Mouse (Mus musculus) spleen, postnatal 14 days (tissue): ENCODE measurements around the gene Dlgap4.

Experiments used
- DNase-seq, 2 experiments: peaks; one replicate each; pipeline ENCODE4 v3.0.0; 2021 to 2022; ENCODE audit warnings: low spot score in 2 of 2

Gene Dlgap4

DNA sequence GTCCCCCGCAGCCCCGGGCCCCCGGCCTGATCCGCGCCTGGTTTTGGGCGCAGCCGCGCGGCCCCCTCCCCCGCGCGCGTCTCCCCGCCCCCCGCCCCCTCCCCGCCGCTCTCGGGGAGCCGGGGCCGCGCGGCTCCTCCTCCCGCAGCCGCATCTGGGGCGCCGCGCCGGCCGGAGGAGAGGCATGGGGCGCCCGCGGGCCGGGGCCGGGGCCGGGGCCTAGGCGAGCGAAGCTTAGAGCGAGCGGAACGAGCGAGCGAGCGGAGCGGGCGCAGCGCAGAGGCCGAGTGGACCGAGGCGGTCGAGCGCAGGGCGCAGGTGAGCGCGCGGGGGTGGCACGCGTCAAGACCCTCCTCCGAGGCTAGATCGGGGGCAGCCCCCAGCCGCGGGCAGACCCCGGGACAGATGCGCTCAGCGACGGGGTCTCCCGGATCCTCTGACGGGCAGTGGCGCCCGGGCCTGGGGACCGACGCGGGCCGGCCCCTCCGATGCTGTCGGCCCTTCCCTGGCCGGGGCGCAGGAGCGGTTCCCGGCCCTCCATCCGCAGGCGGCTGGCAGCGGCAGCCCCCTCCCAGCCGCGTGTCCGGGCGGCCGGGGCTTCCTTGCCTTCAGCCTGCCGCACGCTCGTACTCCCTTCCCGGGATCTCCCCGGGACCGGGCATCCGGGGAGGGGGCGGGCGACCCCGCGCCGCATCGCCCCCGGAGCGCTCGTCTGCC is at the start of gene Dlgap4:
Dlgap4 (plus strand) TSS at position 165 of the 717 bp plus-strand sequence.
- no peak for DNase-seq

DNA sequence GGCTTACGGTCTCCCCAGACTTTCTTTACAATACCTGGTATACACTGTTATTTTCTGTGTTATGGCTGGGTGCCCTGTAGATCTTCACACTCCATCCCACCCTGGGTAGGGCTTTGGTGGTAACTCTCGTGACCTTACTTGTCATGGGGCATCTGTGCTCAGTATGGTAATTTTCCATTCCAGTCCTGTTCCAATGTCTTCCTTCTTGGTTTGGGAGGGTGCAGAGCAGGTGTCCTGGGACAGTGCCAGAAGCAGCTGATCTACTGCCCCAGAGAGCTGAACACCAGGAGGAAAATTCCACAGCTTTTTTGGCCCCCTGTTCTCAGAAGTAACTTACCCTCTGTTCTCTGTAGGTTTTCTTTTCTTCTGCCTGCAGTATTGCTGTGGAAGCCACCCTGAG is 47.0 kb upstream of the Dlgap4 start:
- no peak for DNase-seq

DNA sequence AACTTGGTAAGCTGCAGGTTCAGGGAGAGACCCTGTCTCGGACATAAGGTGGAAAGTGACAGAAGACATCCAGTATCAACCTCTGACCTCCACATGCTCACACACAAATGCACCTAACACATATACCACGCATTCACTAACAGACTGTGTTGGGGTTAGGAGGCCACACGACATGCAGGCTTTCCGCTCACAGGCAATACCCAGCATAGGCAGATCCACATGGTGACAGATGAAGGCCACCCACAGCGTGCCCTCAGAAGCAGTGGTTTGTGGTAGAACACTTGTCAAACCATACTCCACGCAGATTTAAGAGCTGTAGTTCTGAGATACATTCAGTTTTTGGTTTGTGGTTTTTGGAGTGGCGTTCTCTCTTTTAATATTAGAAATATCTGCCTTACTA is 44.9 kb upstream of the Dlgap4 start:
- DNase-seq, result no peak

DNA sequence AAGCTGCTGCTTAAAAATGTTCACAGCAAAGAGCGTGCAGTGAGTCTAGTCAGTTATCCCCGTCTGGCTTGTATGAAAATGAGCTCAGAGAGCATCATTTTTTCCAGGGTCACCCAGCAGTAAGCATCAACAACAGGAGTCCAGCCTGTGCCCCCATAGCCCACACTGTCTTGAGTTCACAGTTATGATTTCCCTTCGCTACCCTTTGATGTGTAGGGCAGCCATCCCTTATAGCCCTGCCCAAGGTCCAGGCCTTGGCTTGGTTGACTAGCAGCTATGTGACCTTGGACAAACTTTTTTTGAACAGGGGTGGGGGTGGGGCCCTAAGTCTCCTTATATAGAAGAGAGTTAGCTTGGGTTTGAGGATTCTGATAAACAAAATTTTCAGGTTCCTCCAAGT is 44.2 kb upstream of the Dlgap4 start:
- no peak for DNase-seq

DNA sequence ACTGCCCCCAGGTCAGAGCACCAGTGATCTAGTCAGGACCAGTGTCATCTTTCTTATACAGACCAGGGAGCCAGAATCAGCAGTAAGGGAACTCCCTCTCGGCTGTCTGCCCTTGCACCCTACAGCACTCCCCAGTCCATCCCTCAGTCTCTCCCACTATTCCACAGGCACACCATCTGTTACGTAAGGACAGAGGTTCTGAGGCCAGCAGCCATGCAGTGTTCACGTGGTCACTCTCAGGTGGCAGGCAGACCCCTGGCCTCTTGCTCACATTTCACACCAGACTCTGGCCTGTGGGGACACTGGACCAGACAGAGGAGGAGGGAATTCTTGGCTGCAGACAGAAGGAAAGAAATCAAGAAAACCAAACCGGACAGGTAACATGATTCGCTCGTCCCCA is 42.0 kb upstream of the Dlgap4 start:
- no peak for DNase-seq

DNA sequence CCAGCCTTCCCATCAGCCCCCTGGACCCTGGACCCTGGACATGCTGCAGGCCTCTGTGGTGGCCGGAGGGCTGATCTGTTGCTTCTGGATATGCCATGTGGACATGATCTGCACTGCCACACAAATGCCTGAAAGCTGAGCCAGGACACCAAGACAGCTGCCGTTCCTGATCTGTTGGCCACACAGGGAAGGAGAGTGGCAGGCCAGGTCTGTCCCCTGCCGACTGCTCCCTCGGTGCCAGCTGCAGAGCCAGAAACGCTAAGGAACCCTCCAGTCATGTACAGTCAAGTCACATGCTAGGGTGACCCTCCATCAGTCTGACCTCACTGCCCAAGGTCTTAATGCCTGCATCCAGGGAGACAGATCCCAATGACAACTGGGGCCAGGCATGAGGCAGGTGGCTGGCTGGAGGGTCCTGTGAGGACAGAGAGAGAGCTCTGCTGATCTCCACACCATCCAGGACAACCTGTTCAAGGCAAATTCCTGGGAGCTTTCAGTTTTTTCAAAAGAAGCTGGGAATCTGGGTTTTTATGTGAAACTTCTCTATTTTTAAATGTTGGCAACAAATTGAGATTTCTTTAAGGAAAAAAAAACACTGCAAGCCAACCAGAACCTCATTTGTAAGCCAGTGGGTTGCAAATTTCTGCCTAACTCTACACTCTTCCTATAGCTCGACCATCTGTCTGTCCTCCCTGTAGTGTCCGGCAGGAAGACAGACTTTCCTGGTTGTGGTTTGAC is 36.5 kb upstream of the Dlgap4 start:
- DNase-seq, result no peak

DNA sequence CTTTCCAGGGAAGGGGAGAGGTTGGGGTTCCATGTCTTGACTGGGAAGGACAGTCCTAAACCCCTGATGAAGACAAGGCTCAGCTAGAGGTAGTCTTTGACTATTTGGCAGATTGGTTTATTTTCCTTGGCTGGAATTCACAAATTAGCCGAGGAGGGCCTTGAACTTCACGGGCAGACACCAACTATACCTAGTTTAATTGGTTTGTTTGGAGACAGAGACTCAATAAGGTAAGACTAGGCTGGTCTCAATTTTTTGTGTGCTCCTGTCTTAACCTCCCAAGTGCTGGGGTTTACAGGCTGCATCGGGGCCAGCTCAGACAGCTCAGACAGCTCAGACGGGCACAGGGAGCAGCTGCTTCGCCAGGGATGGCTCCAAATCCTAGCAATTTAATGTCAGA is 33.0 kb upstream of the Dlgap4 start:
- no peak for DNase-seq

DNA sequence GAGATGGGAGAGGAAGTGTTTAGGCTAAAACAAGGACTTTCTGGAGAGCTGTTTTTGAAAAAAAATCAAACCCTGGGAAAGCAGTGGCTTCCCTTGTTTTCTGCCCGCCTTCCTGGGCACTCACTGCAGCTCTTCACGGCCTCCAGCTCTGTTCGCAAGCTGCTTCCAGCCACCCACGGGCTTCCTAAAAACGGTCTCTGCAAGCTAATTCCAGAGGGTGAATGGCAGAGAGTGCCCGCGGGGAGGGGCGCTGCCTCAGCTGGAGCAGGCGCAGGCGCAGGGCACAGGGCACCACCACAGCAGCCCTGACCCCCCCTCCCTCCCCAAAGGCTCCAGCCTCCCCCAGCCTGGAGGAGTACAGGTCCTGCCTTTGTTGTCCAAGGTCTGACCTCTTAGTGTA is 32.3 kb upstream of the Dlgap4 start:
- DNase-seq, result no peak

DNA sequence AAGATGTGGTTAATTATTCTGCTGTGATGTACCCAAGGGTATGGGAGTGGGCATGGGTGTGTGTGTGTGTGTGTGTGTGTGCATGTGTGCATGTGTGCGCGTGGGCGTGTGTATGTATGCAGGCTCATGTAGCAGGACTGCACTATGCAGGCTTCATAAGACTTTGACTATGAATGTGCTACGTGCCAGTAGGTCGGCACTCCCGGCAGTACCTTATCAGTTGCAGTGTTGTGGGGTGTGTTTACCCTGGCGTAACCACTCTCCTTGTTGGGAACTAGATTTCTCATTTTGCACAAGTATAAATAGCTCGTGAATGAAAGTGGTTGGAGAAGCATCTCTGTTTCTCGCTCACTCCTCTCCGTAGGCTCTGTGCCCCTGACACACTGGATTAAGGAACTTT is 30.6 kb upstream of the Dlgap4 start:
- DNase-seq, result no peak

DNA sequence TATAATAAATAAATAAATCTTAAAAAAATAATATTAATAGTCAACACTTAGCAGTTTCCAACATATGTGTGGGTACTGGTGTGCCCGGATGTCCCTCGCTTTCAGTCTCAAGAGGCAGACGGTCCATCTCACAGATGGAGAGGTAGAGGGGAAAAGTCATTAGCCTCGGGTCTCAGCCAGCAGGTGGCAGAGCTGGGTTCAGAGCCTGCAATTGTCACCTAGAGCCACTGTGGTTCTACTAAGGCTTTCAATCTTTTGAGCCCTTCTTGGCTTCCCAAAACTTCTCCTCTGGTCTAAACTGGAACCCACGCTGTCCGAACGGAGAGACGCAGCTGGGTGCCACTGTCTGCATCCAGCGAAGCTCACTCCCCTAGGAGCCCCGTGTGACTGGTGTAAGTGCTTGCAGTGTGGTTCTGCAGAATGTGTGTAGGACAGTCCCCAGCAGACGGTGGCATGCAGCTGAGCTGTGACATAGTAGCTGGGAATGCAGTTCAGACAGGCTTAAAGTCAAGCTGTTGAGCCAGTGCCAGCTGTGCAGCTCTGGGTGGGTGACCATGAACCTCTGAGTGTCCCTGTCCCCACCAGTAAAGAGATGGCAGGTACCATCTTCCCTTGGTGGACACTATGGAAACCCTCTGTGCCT is 29.2 kb upstream of the Dlgap4 start:
- no peak for DNase-seq

DNA sequence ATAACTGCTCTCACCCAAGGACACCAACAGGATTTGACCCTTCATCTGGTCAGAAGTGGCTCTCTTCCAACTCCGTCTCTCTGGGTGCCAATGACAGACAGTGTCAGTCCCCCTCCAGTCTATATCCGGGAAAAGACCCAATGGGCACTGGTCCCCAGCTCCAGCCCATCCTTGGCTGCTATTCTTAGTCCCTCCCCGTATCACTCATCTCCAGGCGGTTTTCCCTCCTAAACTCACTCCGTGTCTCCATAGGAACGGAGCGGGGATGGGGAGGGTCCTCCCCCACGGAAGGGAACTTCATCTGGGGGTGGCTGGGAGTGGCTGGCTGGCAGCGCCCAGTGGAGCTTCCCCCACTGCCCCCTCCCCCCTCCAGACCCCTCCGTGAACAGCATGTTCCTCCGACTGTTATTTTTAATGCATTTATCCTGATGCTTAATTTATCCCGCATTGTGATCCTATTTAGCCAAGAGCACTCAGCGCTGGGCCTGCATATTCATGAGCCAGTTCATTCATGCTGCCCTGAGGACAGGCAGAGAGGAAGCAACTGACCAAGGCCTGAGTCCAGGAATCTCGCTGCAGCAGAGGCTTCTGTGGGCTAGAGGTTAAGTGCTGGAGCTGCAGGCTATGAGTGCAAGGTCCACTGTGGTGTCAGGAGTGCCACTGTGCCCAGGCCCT is 28.6 kb upstream of the Dlgap4 start:
- DNase-seq, result no peak

DNA sequence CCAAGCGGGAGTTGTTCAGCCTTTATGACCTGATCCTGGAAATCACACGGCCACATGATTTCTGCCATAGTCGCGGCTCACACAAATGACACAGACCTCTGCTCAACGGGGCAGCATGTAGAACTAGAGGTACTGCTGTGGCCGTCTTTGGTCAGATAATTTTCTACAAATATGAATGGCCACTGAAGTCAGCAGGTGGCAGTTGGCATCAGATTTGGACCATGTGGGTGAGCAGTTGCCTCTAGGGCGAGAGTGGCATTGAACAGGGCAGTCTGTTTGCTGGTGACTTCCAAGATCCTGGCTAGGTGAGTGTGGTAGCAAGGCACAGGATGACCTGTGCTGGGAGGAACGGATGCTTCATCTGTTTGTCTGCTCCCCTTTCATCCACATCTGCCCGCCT is 24.0 kb upstream of the Dlgap4 start:
- DNase-seq, result no peak

DNA sequence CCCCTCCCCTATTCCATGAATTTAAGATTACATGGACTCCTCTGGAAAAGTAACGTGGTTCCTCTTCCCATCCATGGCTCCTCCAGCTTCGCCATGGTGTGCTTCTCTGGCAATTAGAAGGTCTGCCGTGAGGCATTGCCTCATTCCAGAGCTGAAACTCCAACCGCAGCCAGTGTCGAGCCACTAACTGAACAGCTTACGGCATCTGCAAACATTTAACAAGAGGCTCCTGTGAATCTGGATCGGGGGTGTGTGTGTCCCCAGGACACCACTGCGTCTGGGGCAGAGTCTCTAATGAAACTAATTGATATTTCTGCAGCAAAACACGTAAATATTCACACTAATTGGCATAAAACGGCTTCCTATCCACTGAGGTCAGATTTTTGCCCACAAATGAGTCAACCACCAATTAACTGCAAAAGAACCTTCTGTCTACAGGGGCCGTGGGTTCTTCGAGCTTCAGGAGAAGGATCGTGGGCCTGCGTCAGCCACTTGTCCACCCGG is 18.5 kb upstream of the Dlgap4 start:
- DNase-seq, result no peak

DNA sequence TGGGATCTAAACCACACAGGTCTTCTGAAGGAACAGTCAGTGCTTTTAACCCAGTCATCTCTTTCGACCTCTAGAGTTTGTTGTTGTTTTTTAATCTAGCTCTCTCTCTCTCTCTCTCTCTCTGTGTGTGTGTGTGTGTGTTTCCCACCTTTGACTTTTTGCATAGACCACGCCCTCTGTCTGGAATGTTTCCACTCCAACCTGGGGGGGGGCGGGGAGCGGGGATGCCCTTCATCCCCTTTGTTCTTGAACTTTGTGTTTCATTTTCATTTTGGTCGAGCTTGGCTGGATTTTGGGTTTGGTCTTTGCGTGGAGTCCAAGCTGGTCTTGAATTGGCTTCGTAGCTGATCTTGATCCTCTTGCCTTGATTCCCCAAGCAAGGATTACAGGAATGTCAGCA is 10.9 kb upstream of the Dlgap4 start:
- no peak for DNase-seq

DNA sequence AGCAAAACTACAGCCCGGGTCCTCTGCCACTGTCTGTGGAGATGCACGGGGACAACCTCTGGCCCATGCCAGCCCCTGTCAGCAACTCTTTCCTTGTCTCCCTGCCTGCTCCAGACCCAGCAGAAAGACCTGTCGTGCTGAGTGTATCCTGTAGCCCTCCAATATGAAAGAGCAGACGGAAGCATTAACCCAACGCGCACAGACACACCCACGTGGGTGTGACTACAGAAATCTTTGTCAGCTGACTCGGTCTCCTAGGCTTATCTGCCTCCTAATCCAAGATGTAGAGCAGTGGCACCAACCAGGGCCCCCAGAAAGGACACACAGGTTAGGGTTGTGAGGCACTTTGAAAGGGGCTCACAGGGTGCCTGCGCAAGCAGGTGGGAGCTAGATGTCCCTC is 9.8 kb upstream of the Dlgap4 start:
- no peak for DNase-seq

DNA sequence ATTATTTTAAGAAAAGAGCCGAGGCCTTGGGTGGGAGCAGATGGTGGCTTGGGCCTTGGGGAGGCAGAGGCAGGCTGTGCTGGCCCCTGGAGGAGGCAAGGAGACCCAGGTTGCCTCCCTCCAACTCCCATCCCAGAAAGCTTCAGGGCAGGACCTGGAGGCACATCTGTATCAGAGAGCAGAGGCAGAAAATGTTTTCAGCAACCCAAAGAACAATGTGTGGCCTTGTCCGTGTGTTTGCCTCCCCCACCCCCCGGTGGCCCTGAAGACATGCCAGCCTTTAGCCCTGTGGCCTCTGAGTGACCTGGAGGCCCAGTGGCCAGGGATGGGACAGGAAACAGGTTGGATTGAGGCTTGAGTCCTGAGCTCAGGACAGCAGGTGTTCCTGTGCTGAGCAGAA is 8.4 kb upstream of the Dlgap4 start:
- no peak for DNase-seq

DNA sequence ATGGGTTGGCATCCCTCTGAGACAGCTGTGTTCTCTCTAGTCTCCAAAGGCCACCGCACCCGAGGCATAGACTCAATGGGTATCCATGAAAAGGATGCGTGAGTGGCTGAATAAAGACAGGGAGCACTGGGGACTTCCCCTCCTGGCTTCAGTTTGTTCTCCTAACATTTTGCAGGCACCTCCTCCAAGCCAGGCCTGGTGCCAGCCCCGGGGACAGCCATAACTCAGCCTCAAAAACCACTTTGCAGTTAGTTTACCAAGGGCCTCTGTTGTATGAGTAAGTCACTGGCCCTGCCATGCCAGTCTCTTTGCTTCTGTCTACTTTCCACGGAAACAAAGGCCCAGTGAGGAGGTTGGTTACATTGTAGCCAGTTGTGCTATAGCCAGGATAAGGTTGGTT is 7.5 kb upstream of the Dlgap4 start:
- DNase-seq, result no peak

DNA sequence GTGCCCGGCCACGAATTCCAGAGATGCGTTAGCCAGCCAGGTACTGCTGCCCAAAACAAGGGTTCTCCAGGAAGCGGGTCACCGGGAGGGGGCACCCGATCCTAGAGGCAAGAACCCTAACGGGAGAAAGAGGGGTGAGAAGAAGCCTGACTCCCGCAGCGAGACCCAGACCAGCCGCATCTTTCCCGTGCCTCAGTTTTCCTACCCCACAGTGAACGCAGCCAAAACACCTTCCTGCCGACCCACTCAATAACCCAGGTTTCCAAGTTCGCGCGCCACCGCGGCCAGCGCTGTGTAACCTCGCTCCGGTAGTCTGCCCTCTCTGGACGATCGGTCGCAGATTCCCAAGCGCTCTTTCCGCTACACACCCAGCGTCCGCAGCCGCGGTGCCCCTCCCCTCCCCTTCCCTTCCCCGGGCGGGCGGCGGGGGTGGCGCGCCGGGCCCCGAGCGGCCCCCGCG is 394 bp upstream of the Dlgap4 start:
- DNase-seq, result no peak

DNA sequence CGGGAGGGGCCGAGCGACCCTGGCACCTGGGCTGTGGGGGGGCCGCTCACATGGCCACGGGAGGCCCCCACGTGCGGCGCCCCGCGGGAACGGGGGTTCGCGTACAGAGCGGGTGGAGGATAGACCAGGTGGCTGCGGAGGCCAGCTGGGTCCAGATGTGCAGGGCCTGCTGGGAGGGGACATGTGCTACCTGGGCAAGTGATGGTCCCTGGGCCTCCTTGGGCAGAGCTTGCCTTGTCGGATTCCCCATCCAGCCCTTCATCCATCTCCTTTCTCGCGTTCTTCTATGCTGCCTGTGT is 702 bp downstream of the Dlgap4 start:
- DNase-seq, result no peak

DNA sequence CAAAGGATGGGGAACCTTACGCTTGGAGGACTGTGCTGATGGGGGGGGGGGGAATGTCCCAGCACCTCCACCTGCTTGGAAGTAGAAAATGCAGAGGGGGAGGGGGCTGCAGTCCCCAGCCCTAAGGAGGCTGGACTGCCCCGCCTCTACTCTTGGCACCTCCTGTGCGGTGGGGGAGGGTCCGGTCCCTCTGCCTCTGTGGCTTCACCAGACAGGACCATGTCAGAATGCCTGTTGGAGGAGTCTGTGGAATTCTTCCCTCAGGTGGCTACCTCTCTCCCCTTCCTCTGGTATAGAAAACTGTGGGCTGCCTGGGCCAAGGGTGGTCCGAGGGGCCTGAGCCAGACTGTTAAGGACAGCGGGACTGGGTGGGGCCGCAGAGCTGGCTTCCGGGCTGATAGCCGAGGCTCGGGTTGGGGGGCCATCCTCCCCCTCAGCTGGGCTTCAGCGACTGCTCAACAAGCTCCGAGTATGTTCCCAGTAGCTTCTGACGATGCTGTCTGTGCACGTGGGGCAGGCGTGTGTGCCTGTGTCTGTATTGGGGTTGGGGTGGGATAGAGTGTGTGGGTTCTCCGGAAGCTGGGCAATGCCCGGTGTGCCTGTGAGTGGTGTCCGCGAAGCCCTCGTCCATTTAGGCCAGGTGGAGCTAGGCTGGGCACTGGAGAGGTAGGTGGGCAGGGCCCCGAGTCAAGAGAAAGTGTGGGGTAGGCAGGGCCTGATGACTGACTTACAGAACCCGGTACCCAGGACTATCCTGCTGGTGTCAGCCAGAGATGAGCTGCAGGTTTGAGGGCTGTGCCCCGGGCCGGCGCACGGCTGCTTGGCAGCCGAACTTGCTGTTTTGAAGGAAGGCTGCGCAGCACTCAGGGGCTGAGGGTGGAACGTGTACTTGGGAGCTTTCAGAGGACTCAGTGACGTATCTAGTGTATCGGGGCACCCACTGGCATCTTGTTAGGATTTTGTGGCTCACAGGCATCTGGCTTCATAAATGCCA is 1.5 kb downstream of the Dlgap4 start:
- no peak for DNase-seq

DNA sequence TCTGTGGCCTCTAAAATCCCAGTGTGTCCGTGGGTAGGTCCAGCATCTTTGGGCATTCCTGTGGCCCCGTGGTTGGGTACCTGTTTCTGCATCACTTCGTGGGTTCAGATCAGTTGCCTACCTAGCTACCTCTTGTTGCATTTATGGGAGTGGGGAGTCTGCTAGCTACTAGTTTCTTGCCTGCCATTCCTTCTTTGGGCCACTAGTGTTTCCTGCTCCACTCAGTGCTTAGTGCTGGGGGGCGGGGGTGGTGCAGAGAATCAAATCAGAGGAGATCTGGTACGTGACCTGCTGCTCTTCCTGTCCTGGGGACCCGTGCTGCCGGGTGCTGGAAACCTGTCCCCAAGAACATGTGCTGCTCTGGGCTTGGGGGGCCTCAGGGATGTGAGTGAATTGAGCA is 3.0 kb downstream of the Dlgap4 start:
- DNase-seq, result no peak
